Mouse (Mus musculus): ENCODE measurements around the gene Cd300ld4.
"Not testable (repeated sequence)": the region's sequence is repeated elsewhere in the genome, so short reads cannot be mapped to it uniquely, and the experiment has no call there.

Gene Cd300ld4

DNA sequence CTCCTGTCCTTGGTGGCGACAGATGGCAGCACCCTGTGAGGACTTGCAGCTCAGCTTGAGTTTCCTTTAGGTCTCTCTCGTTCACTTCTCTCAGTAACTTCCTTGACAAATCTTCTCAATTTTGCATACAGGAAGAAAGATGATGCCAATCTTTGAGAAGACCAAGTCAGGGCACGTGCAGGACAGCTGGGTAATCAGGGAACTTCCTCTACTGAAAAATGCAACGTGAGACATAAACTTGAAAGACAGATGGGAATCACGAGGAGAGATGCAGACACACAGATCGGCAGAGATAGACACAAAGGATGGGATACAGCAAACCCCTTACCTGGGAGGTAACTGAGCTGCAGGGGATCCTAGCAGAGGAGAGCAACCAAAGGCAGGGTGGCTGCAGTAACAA lies at the start of gene Cd300ld4:
Cd300ld4 (minus strand) TSS at position 101 of the 400 bp plus-strand sequence.
- DNase-seq (ENCODE audit: low spot score), result not testable (repeated sequence)

GRCm38 (mm10) chr11:115075859-115076258 lies 49.0 kb upstream of the Cd300ld4 start:
- DNase-seq (ENCODE audit: low spot score), result no peak

GRCm38 (mm10) chr11:115075407-115075806 lies 48.6 kb upstream of the Cd300ld4 start:
- DNase-seq (ENCODE audit: low spot score), result no peak

GRCm38 (mm10) chr11:115073002-115073401 lies 46.2 kb upstream of the Cd300ld4 start:
- no peak for DNase-seq (ENCODE audit: low spot score)

- peak; percentile 67 for DNase-seq (ENCODE audit: low spot score)
These were observed 45.0 kb upstream of the Cd300ld4 start for GRCm38 (mm10) chr11:115071631-115072294.

DNA sequence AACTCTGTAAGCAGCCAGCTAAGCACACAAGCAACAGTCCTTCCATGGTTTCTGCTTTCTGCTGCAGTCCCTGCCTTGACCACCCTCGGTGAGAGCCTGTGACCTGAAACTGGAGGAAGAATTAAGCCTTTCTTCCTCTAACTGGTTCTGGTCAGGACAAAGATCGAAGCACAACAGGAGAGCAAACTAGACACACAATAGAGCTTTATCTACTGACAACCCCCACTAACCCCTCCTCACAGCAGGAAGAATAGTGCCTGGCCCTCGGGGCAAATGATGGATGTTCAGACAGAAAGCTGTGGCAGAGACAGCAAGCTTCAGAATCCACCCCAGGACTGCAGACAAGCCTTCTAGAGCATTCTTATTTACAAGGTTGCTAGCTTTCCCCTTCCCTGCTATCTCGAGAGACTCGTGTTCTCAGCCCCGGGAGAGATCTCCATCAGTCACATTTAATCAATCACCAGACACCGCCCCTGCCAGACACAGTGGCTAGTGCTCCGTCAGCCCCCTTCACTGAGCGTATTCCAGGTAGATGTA lies 44.3 kb upstream of the Cd300ld4 start:
- DNase-seq (ENCODE audit: low spot score), result peak; percentile 27

DNA sequence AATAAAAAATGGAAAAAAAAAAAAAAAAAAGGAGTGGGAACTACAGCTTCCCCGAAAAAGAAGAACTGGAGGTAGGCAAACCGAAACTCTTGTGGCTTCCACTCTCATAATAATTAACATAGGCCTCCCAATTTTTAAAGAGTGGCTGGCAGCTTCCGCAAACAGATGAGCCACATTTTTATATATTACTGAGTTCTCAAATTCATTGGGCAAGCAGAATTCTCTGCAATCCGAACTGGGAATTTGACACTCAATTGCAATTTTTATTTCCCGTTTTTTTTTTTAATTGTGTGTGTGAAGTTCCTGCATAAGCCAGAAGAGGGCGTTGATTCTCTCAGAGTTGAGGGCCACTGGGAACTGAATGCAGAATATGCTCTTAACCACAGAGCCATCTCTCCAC lies 40.0 kb upstream of the Cd300ld4 start:
- no peak for DNase-seq (ENCODE audit: low spot score)

DNA sequence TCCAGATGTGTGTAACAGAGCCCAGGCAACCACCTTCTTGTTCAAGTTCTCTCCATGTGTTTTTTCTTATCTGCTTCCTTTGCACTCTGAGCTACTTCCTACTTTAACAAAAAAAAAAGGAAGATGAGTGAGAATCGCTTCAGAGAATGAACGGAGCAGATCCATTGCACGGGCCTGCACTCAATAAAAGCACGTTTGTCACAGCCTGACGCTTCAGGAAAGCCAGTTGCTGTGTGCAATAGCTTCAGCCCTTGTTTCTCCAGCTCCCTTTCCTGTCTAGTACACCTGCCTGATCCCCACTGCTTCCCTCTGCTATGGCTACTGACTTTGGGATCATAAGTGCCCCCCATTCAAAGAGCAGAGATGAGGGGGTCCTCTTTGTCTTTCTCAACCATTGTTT lies 35.3 kb upstream of the Cd300ld4 start, which contains the start of gene Cd300e:
Cd300e (minus strand) TSS at position 101 of the 400 bp plus-strand sequence.
- DNase-seq (ENCODE audit: low spot score), result no peak

- no peak for DNase-seq (ENCODE audit: low spot score)
These were observed 33.0 kb upstream of the Cd300ld4 start for GRCm38 (mm10) chr11:115059797-115060196.

- DNase-seq (ENCODE audit: low spot score), result no peak
These were observed 31.9 kb upstream of the Cd300ld4 start for GRCm38 (mm10) chr11:115058701-115059100.

GRCm38 (mm10) chr11:115054537-115054936 lies 27.7 kb upstream of the Cd300ld4 start:
- no peak for DNase-seq (ENCODE audit: low spot score)

GRCm38 (mm10) chr11:115052991-115053390 lies 26.2 kb upstream of the Cd300ld4 start:
- DNase-seq (ENCODE audit: low spot score), result no peak

GRCm38 (mm10) chr11:115052206-115052605 lies 25.4 kb upstream of the Cd300ld4 start:
- no peak for DNase-seq (ENCODE audit: low spot score)

- DNase-seq (ENCODE audit: low spot score), result no peak
These were observed 22.6 kb upstream of the Cd300ld4 start for GRCm38 (mm10) chr11:115049282-115049895.

DNA sequence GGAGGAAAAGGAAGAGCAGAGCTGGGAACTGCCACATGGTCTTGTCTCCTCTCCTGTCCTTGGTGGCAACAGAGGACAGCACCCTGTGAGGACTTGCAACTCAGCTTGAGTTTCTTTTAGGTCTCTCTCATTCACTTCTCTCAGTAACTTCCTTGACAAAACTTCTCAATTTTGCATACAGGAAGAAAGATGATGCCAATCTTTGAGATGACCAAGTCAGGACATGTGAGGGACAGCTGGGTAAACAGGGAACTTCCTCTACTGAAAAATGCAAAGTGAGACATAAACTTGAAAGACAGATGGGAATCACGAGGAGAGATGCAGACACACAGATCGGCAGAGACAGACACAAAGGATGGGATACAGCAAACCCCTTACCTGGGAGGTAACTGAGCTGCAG lies 21.4 kb upstream of the Cd300ld4 start, which contains the start of gene Cd300ld3:
Cd300ld3 (minus strand) TSS at position 151 of the 400 bp plus-strand sequence.
- DNase-seq (ENCODE audit: low spot score), result no peak

DNA sequence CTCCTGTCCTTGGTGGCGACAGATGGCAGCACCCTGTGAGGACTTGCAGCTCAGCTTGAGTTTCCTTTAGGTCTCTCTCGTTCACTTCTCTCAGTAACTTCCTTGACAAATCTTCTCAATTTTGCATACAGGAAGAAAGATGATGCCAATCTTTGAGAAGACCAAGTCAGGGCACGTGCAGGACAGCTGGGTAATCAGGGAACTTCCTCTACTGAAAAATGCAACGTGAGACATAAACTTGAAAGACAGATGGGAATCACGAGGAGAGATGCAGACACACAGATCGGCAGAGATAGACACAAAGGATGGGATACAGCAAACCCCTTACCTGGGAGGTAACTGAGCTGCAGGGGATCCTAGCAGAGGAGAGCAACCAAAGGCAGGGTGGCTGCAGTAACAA lies 10.9 kb upstream of the Cd300ld4 start, which contains the start of gene Cd300ld5:
Cd300ld5 (minus strand) TSS at position 101 of the 400 bp plus-strand sequence.
- not testable (repeated sequence) for DNase-seq (ENCODE audit: low spot score)

GRCm38 (mm10) chr11:115016093-115016492 lies 10.7 kb downstream of the Cd300ld4 start, which contains the start of gene Cd300ld2:
Gene Cd300ld2 (minus strand): TSS chr11:115016193.
- DNase-seq (ENCODE audit: low spot score), result not testable (repeated sequence)

DNA sequence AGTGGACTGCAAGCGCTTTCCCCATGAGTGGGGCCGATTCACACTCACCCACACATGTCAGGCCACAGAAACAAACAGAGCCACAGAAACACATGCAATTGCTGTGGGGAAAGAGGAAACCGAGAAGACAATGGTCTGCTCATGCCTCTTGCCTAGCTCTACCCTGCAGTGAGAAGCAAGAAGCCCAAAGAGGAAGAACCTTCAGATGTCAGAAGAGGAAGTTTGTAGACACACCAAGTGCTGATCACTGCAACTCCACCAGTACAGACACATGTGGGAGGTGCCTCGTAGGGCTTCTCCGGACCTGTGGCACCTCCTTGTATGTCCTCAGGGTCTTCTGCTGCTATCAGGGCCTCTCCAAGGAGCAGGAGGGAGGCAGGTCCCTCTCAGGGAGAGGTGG lies 22.7 kb downstream of the Cd300ld4 start:
- DNase-seq (ENCODE audit: low spot score), result no peak

DNA sequence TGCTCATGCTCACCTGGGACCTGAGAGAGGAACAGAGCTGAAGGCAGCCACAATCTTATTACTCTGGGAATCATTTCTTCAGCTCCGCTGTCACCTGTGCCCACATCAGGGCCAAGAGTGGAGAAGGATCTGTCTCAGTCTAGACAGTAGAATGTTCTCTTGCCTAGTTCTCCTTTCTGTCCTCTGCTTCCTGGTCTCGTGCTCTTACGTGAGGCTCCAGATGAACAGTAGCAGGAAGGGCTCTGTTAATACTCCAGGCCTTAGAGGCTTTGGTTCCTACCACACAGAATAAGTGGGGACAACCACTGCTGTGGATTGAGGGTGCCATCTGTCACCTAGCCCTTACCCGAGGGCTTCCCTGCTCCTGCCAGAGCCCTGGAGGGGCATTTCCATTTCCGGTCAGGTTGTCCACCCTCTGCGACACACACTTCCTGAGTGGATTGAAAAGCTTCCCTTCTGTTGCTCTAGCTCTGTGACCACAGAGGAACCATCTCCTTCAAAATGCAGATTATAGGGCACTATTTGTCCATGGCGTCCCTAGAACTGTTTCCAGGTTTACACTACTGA lies 25.3 kb downstream of the Cd300ld4 start, which contains the start of gene Cd300c2:
Cd300c2 (minus strand) TSS at position 407 of the 567 bp plus-strand sequence.
- no peak for DNase-seq (ENCODE audit: low spot score)

GRCm38 (mm10) chr11:114989793-114990192 lies 37.0 kb downstream of the Cd300ld4 start, which contains the start of gene Cd300ld:
Gene Cd300ld (minus strand): TSS chr11:114989922.
- DNase-seq (ENCODE audit: low spot score), result no peak

DNA sequence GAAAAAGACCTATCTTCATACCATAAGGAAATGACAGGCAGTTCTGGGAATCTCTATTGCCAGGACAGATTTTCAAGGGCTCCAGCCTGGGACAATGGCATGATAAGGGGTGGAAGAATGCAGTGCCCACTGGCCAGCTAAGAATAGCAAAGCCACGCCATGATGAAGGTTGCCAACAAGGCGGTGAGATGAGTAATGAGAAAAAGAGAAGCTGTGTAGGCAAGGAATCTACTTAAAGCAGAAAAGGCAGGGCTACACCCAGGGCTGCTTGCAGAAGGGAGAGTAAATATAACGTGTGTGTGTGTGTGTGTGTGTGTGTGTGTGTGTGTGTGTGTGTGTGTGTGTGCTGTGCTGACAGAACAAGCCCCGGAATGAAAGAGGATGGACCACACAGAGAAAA lies 44.9 kb downstream of the Cd300ld4 start:
- DNase-seq (ENCODE audit: low spot score), result no peak

- DNase-seq (ENCODE audit: low spot score), result no peak
These were observed 54.1 kb downstream of the Cd300ld4 start for GRCm38 (mm10) chr11:114972726-114973125.

Data from MN1 (cell line).